ENCODE assay signal across 15 mouse cellular contexts in genomic region chr12:15738989-15739388, GRCm38 (mm10).
DNase-seq lines count a peak whose midpoint lies in the region; ATAC-seq and TF ChIP-seq lines count a peak whose summit lies in the region.
"Had no signal": no experiment of that assay in that cellular context is flagged by ENCODE, and none has a peak within 500 bp of the region (broad histone marks: within the 10 kb centered on the region; RNA-seq: fewer than 3 reads in every experiment).

No protein-coding gene starts in this region.

- 0 out of 2 replicates have a peak, but pooled peaks have one; percentile 22 for TF ChIP-seq EP300 in heart, adult 2 months (IDR thresholded peaks at IDR 0.05; ENCODE audit: insufficient read depth, low read depth, low read length)

- DNase-seq in heart, adult 2 months: peak in 1 of 2 experiments; percentile 23
- no peak for DNase-seq in heart, embryonic 10.5 days (ENCODE audit: low spot score)
- peak; percentile 46 for DNase-seq in NIH3T3 (ENCODE audit: low read depth)
- peak; percentile 64 to 79 for DNase-seq in heart, adult 9 months (ENCODE audit: low spot score in 2 of 2)
- DNase-seq in kidney, postnatal 10 days: peak; percentile 50
- no peak for DNase-seq in thymus, postnatal 25 days
- DNase-seq in testis, postnatal 14 days (ENCODE audit: low spot score): no peak
- DNase-seq: adrenal gland, postnatal 36 days; cerebellum, adult 11-12 months; right cerebral cortex, postnatal 25 days had no signal

- peak overlapping the region; percentile 77 for H3K27ac ChIP-seq in heart, adult 2 months
- H3K27ac ChIP-seq in heart, embryonic 10.5 days: no peak overlapping the region
- no peak overlapping the region for H3K27ac ChIP-seq in hindbrain, embryonic 12.5 days
- H3K27ac ChIP-seq: hindbrain, embryonic 15.5 days; limb, embryonic 13.5 days had no signal

- no peaks in the 10 kb centered on the region; the same call in 1 of the 2 replicates for H3K36me3 ChIP-seq in heart, adult 2 months (ENCODE audit: control insufficient read depth, insufficient read depth, low read length)
- no peaks in the 10 kb centered on the region for H3K36me3 ChIP-seq in heart, embryonic 10.5 days
- no peaks in the 10 kb centered on the region for H3K36me3 ChIP-seq in hindbrain, embryonic 12.5 days
- H3K36me3 ChIP-seq: hindbrain, embryonic 15.5 days; limb, embryonic 13.5 days had no signal

- no peaks in the 10 kb centered on the region for H3K9me3 ChIP-seq in heart, embryonic 10.5 days
- no peaks in the 10 kb centered on the region for H3K9me3 ChIP-seq in hindbrain, embryonic 12.5 days (replicated peaks)
- H3K9me3 ChIP-seq: hindbrain, embryonic 15.5 days; limb, embryonic 13.5 days had no signal

- no peaks in the 10 kb centered on the region for H3K27me3 ChIP-seq in heart, adult 2 months (ENCODE audit: control insufficient read depth, insufficient read depth, low read length)
- H3K27me3 ChIP-seq in heart, embryonic 10.5 days (ENCODE audit: insufficient read depth, poor library complexity, severe bottlenecking): no peaks in the 10 kb centered on the region
- no peaks in the 10 kb centered on the region for H3K27me3 ChIP-seq in hindbrain, embryonic 12.5 days
- H3K27me3 ChIP-seq: hindbrain, embryonic 15.5 days; limb, embryonic 13.5 days; Patski had no signal

- no peak for ATAC-seq in hindbrain, embryonic 12.5 days (ENCODE audit: low FRiP score)
- ATAC-seq: CD4-positive, CD25-positive, alpha-beta regulatory T cell, adult 4 months; Patski had no signal

- intact Hi-C loops in heart, adult 2 months (cut with DNase I): loop anchor here (2.0 kb wide), 1 partner anchor 62 kb away; no protein-coding TSS in a partner anchor

- no peak for TF ChIP-seq CTCF in heart, adult 2 months (IDR thresholded peaks at IDR 0.05)

- no peaks in the 10 kb centered on the region; the same call in none of the 2 replicates for H3K4me1 ChIP-seq in heart, adult 2 months (ENCODE audit: control insufficient read depth, insufficient read depth, low read length)
- peaks cover 9% of the 10 kb centered on the region for H3K4me1 ChIP-seq in heart, embryonic 10.5 days
- H3K4me1 ChIP-seq in hindbrain, embryonic 12.5 days: no peaks in the 10 kb centered on the region
- H3K4me1 ChIP-seq: hindbrain, embryonic 15.5 days; limb, embryonic 13.5 days had no signal

- WGBS in heart, adult 2 months: 38% methylated on average over 4 of the region's 4 CpGs
- 63% methylated on average over 4 of the region's 4 CpGs for WGBS in heart, embryonic 10.5 days
- 59% methylated on average over 4 of the region's 4 CpGs for WGBS in hindbrain, embryonic 12.5 days

- no peak for TF ChIP-seq POLR2A in heart, adult 2 months (IDR thresholded peaks at IDR 0.05; ENCODE audit: insufficient read depth, low read depth, low read length)

- H3K9ac ChIP-seq in heart, adult 2 months (ENCODE audit: low read depth, low read length): no peak overlapping the region
- H3K9ac ChIP-seq in hindbrain, embryonic 12.5 days: no peak overlapping the region
- H3K9ac ChIP-seq: hindbrain, embryonic 15.5 days; limb, embryonic 13.5 days had no signal

- no peak overlapping the region for H3K4me2 ChIP-seq in hindbrain, embryonic 12.5 days (replicated peaks)
- H3K4me2 ChIP-seq: hindbrain, embryonic 15.5 days; limb, embryonic 13.5 days had no signal

- H3K4me3 ChIP-seq in heart, adult 2 months: no peak overlapping the region
- H3K4me3 ChIP-seq in heart, embryonic 10.5 days: no peak overlapping the region
- no peak overlapping the region for H3K4me3 ChIP-seq in hindbrain, embryonic 12.5 days
- H3K4me3 ChIP-seq: hindbrain, embryonic 15.5 days; limb, embryonic 13.5 days had no signal

- H3K79me2 ChIP-seq in heart, adult 2 months (replicated peaks; ENCODE audit: control insufficient read depth, insufficient read depth, low read length): no peaks in the 10 kb centered on the region

Comparison
In these comparisons a context has a peak if more than half of its experiments do, and no peak if none do; other contexts are left out.
1. DNase-seq: peak in NIH3T3 (single experiment), heart, adult 9 months (2 of 2) and kidney, postnatal 10 days (single experiment); none in heart, embryonic 10.5 days (single experiment), thymus, postnatal 25 days (single experiment) and testis, postnatal 14 days (single experiment).